ENCODE assay signal across 8 mouse cellular contexts in genomic region chr17:80553318-80554270, GRCm38 (mm10). TPM values are rescaled to one million over a fixed set of nuclear protein-coding genes. Genes with fewer than 3 reads are reported as not detected.
A peak's percentile ranks its signal among the peaks of the same experiment; 100 is the strongest.
DNase-seq lines count a peak whose midpoint lies in the region; ATAC-seq and TF ChIP-seq lines count a peak whose summit lies in the region.

No protein-coding gene starts in this region.

- DNase-seq in CD4-positive, CD25-positive, alpha-beta regulatory T cell, adult 2 months (ENCODE audit: low read depth, low spot score) = peak; percentile 85
- peak; percentile 85 for DNase-seq in brain, embryonic 18.5 days (ENCODE audit: low read depth, low spot score)
- DNase-seq in heart, embryonic 10.5 days (ENCODE audit: low spot score) = peak; percentile 89
- DNase-seq in midbrain, postnatal 0 days (ENCODE audit: low spot score) = peak; percentile 94
- peak; percentile 72 to 79 for DNase-seq in spleen, postnatal 36 days (ENCODE audit: low spot score in 2 of 2)

- peak overlapping the region; percentile 79 for H3K4me3 ChIP-seq in erythroblast, embryonic 14.5 days (replicated peaks)
- peak overlapping the region; percentile 74 for H3K4me3 ChIP-seq in heart, embryonic 10.5 days
- H3K4me3 ChIP-seq in kidney, embryonic 14.5 days (ENCODE audit: low read length) = peak overlapping the region; percentile 48
- H3K4me3 ChIP-seq in limb, embryonic 15.5 days = peak overlapping the region; percentile 64
- peak overlapping the region; percentile 66 for H3K4me3 ChIP-seq in midbrain, postnatal 0 days (ENCODE audit: low read depth, low read length)

- TF ChIP-seq CTCF in midbrain, postnatal 0 days (IDR thresholded peaks at IDR 0.05) = peak; percentile 82

- no peaks in the 10 kb centered on the region for H3K9me3 ChIP-seq in erythroblast, embryonic 14.5 days (ENCODE audit: control insufficient read depth, low read length)
- no peaks in the 10 kb centered on the region for H3K9me3 ChIP-seq in heart, embryonic 10.5 days
- H3K9me3 ChIP-seq in kidney, embryonic 14.5 days (ENCODE audit: control insufficient read depth, low read length) = no peaks in the 10 kb centered on the region
- no peaks in the 10 kb centered on the region for H3K9me3 ChIP-seq in limb, embryonic 15.5 days
- H3K9me3 ChIP-seq in midbrain, postnatal 0 days (ENCODE audit: low read length) = no peaks in the 10 kb centered on the region

- H3K36me3 ChIP-seq in erythroblast, embryonic 14.5 days (ENCODE audit: control insufficient read depth) = no peaks in the 10 kb centered on the region
- H3K36me3 ChIP-seq in heart, embryonic 10.5 days = no peaks in the 10 kb centered on the region
- H3K36me3 ChIP-seq in kidney, embryonic 14.5 days (ENCODE audit: control insufficient read depth, insufficient read depth, low read length) = no peaks in the 10 kb centered on the region
- H3K36me3 ChIP-seq in limb, embryonic 15.5 days = no peaks in the 10 kb centered on the region
- H3K36me3 ChIP-seq in midbrain, postnatal 0 days (ENCODE audit: insufficient read depth, low read length) = no peaks in the 10 kb centered on the region

- H3K9ac ChIP-seq in kidney, embryonic 14.5 days (ENCODE audit: low read depth, low read length) = peak overlapping the region; percentile 49
- peak overlapping the region; percentile 57 for H3K9ac ChIP-seq in limb, embryonic 15.5 days
- peak overlapping the region; percentile 74 for H3K9ac ChIP-seq in midbrain, postnatal 0 days (replicated peaks; ENCODE audit: low read length, poor library complexity, severe bottlenecking)

- H3K4me1 ChIP-seq in erythroblast, embryonic 14.5 days (ENCODE audit: control insufficient read depth) = peaks cover 14% of the 10 kb centered on the region
- H3K4me1 ChIP-seq in heart, embryonic 10.5 days = peaks cover 3% of the 10 kb centered on the region
- 0 out of 2 replicates have a peak, but pooled peaks cover 3% of the 10 kb centered on the region for H3K4me1 ChIP-seq in kidney, embryonic 14.5 days (ENCODE audit: control insufficient read depth, insufficient read depth, low read length)
- no peaks in the 10 kb centered on the region; the same call in 1 of the 2 replicates for H3K4me1 ChIP-seq in limb, embryonic 15.5 days
- H3K4me1 ChIP-seq in midbrain, postnatal 0 days (ENCODE audit: insufficient read depth, low read length) = no peaks in the 10 kb centered on the region

- H3K27me3 ChIP-seq in erythroblast, embryonic 14.5 days (ENCODE audit: control insufficient read depth) = no peaks in the 10 kb centered on the region
- H3K27me3 ChIP-seq in heart, embryonic 10.5 days (ENCODE audit: insufficient read depth, poor library complexity, severe bottlenecking) = no peaks in the 10 kb centered on the region
- no peaks in the 10 kb centered on the region for H3K27me3 ChIP-seq in kidney, embryonic 14.5 days (ENCODE audit: control insufficient read depth, insufficient read depth, low read length)
- no peaks in the 10 kb centered on the region for H3K27me3 ChIP-seq in limb, embryonic 15.5 days
- no peaks in the 10 kb centered on the region for H3K27me3 ChIP-seq in midbrain, postnatal 0 days (ENCODE audit: insufficient read depth, low read length)

- peak; percentile 89 for ATAC-seq in kidney, embryonic 14.5 days (ENCODE audit: low FRiP score, low TSS enrichment)
- peak; percentile 76; the same call in 1 of the 2 replicates for ATAC-seq in limb, embryonic 15.5 days (ENCODE audit: insufficient number of reproducible peaks, low FRiP score, low TSS enrichment, low read depth)
- ATAC-seq in midbrain, postnatal 0 days (ENCODE audit: low FRiP score) = peak; percentile 91

- peak overlapping the region; percentile 89 for H3K27ac ChIP-seq in heart, embryonic 10.5 days
- no peak overlapping the region for H3K27ac ChIP-seq in kidney, embryonic 14.5 days (ENCODE audit: low read depth, low read length)
- H3K27ac ChIP-seq in limb, embryonic 15.5 days = peak overlapping the region; percentile 80
- H3K27ac ChIP-seq in midbrain, postnatal 0 days (ENCODE audit: low read depth, low read length) = peak overlapping the region; percentile 87

- 6% methylated on average over 35 of the region's 35 CpGs for WGBS in heart, embryonic 10.5 days
- 6% methylated on average over 35 of the region's 35 CpGs for WGBS in kidney, embryonic 14.5 days
- 2% methylated on average over 35 of the region's 35 CpGs for WGBS in limb, embryonic 15.5 days
- WGBS in midbrain, postnatal 0 days = 2% methylated on average over 35 of the region's 35 CpGs

- peak overlapping the region; percentile 48 for H3K4me2 ChIP-seq in kidney, embryonic 14.5 days (replicated peaks; ENCODE audit: low read depth, low read length)
- H3K4me2 ChIP-seq in limb, embryonic 15.5 days = peak overlapping the region; percentile 65
- peak overlapping the region; percentile 56 for H3K4me2 ChIP-seq in midbrain, postnatal 0 days (ENCODE audit: low read depth, low read length, poor library complexity, severe bottlenecking)

RNA-seq across cellular contexts. Expression of gene Cdkl4, which starts 24.0 kb away (rescaled TPM):
- not detected in 2 replicates for polyA plus RNA-seq in erythroblast, embryonic 14.5 days (2012)
- polyA plus RNA-seq in heart, embryonic 10.5 days (2016; fragmentation: Nextera tagmentation; extraction: Ambion mirVana) = 0.07 and 0.24 TPM in 2 replicates
- 0.39 and 0.49 TPM in 2 replicates for polyA plus RNA-seq in kidney, embryonic 14.5 days (2014; fragmentation: Nextera tagmentation; extraction: Ambion mirVana)
- polyA plus RNA-seq in limb, embryonic 15.5 days (2015; fragmentation: Nextera tagmentation; extraction: Ambion mirVana) = 0.18 and 0.21 TPM in 2 replicates
- total RNA-seq in midbrain, postnatal 0 days (2014; rRNA removed) = 6.9 and 7.9 TPM in 2 replicates
- 5.4 and 6.0 TPM in 2 replicates for polyA plus RNA-seq in midbrain, postnatal 0 days (2015; fragmentation: Nextera tagmentation; extraction: Ambion mirVana)
